Mouse (Mus musculus): ENCODE data around the gene Prr36.
"Not testable (repeated sequence)": the region's sequence is repeated elsewhere in the genome, so short reads cannot be mapped to it uniquely, and the experiment has no call there.

Prr36 gene

GRCm38 (mm10) chr8:4216791-4217621 is at the start of gene Prr36:
Prr36 (minus strand) TSS chr8:4217459.
- DNase-seq (ENCODE audit: low spot score) = no peak

DNA sequence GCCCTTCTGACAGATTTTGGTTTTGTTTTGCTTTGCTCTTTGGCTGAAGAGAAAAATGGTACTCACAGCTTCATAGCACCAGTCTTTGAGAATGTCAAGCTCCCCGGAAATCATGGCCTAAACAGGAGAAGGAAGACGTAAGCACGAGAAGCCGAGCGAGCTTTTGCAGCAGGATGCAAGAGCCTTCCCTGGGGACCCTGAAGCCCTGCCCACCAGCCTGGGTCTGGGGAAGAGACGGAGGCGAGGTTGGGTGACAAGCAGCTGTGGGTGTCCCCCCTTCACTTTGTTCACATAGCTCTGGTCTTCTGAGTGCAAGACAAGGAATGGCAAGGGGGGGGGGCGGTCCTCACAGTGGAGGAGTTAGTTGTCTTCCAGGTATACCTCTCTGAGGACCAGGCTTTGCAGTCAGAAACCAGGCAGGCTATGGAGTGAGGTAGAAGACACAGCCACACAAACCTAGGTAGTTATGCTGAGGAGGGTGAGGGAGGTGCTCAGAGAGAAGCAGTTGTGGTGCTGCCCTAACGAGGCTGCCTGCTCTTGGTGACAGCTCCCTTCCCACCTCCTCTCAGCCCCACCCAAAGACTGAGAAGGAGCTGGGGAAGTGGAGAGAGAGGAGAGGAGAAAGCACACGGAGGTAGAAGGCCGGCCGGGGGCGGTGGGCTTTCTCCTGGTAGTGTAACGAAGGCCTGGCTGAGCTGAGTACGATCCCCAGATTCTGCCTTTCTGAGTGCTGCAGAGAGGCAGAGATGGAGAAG is 48.1 kb upstream of the Prr36 start:
- DNase-seq (ENCODE audit: low spot score) = no peak

DNA sequence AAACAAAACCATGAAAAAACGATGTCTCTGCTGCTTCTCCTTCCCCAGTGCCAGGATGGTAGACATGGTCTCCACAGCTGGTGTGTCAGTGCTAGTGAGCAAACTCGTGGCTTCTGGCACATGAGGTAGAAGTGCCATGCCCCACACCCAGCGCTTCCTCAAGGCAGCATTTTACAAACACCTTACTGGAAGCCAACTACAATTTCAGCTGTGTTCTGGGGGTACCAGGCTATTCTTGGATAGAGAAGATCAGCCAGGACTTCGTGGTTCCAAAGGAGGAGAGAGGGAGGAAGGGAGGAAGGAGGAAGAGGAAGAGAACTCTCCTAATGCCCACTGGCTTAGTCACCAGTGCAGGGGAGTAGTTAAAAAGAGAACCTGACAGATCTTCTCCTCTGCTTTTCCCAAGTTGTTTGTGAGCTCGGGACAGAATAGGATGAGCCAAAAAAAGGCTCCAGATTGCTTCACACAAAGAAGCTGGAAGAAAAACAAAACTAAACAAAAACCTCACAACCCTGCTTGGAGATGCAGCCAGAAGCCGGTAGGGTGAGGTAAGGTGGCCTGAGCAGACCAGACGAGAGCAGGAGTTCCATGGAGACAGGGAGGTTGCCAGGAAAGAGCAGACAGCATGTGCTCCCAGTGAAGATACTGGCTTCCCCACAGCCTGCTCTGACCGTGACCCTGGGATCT is 46.0 kb upstream of the Prr36 start:
- no peak for DNase-seq (ENCODE audit: low spot score)

GRCm38 (mm10) chr8:4259805-4260170 is 42.5 kb upstream of the Prr36 start:
- no peak for DNase-seq (ENCODE audit: low spot score)

DNA sequence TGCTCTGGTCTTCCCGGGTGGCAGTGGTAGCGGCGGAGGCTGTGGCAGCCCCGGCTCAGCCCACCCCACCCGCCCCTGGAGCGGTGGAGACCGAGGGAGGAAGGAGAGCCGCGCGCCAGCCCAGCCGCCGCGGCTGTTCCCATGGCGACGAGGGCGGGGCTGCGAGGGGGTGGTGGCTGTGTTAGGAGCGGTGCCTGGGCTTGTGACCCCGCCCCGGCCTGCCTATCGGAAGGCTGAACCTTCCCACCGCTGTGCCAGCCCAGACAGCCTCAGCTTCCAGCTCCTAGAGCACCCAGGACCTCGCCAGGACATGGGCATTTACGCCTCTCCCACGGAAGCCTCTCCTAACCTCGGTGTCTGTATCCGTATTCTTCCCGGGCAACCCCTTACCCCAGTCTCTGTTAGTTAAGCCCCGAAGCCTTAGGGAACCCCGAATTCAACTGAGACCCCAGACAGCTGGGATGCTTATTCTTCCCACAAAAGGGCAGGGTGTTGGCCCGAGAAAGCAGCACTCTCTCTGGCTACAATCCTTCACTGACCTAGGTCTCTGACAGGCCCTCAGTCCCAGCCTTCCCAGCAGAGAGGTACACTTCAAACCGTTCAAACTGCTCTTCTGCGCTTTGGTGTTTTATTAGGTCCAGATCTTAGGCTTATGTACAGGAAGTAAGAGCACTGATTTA is 42.0 kb upstream of the Prr36 start, which contains the start of gene Ctxn1:
Gene Ctxn1 (minus strand): TSS at position 150 of the 680 bp plus-strand sequence.
- DNase-seq (ENCODE audit: low spot score) = peak; percentile 92

- DNase-seq (ENCODE audit: low spot score) = peak; percentile 31
Measured at GRCm38 (mm10) chr8:4258678-4259077, 41.4 kb upstream of the Prr36 start.

DNA sequence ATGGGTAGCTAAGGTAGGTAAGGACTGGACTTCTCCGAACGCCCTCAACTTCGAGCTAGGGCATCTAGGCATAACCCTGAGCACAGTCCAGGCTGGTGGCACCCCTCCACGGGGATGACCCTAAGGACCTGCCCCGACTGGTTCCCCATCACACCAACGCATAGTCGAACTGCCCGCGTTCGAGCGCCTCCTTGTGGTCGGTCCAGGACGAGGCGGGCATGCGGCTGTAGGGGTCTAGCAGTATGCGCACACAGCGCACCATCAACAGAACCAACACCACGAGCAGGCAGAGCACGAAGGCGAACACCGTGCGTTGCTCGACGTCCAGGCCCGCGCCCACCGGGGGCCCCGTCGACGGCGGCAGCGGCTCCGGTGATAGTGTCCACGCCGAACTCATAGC is 41.0 kb upstream of the Prr36 start:
- peak; percentile 63 for DNase-seq (ENCODE audit: low spot score)

DNA sequence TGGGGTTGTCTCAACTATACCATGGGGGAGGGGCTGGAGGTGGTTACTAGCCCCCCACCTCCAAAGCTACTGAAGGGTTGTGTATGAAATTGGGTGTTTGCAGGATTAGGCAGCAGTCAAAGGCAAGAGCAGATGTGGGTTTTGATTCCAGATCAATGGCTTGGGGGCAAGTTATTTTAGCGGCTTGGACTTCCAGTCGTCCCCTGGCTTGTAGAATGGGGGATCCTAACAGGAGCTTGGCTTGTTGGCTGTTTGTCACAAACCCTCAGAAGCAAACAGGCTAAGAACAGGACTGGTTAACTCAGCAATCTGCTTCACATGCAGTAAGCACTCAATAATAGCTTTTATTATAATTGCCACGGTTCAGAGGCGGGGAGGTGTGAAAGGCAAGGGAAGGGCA is 40.1 kb upstream of the Prr36 start:
- no peak for DNase-seq (ENCODE audit: low spot score)

DNA sequence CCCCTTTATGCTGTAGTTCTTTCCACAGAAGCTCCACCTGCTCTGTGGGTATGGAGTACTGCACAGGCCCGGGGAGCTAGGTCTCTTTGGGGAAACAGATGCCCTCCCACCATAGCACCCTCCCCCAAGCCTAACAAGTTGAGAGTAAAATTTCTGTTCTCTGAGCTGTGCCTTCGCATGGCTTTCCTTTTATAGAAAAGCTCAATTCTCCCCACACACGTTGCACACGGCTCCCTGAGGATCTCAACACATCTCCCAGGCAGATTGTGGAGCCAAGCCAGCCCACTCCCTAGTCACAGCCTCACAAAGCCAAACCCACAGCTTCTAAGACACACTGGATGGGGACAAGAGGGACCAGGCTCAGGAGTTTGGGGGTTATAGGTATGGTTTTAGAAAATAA is 39.7 kb upstream of the Prr36 start:
- no peak for DNase-seq (ENCODE audit: low spot score)

- not testable (repeated sequence) for DNase-seq (ENCODE audit: low spot score)
Measured at GRCm38 (mm10) chr8:4255471-4255870, 38.2 kb upstream of the Prr36 start.

GRCm38 (mm10) chr8:4254001-4254400 is 36.7 kb upstream of the Prr36 start:
- DNase-seq (ENCODE audit: low spot score) = no peak

DNA sequence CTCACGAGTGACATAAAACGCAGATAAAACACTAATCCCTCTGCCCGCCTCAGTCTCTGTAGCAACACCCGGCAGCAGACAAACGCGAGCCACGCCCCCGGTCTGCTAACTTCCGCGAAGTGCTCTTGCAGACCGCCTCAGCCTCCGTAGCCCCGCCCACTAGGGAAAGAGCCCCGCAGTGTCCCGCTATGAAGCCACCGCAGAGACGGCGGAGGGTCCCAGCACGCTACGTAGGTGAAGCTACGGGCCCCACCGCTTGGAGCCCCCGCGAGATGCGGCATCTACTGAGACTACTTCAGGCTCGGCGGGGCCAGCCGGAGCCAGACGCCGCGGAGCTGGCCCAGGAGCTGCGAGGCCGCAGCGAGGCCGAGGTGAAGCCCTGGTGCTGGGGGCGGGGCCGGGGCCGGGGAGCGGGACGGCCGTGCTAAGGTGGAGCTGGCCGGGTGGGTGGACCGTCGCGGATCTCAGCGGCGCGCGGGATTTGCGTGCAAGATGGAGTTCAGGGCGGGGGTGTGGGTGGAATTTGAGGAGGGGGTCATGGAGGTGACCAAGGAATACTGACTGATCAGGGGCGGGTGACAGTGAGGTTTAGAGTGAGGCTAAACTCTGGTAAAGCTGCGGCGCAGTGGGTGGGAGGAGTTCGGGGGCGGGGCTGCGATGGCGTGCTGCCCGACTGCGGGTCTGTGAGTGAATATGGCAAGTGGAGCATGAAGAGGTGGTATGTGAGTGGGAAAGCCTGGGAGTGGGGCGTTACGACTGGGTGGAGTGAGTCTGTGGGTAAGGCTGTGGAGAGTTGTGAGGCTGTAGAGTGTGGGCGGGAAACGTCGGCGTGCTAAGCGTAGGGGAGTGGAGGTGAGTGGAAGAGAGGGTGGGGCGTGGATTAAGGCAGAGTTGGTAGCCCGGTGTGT is 35.9 kb upstream of the Prr36 start, which contains the start of gene Snapc2:
Gene Snapc2 (plus strand): TSS at position 147 of the 908 bp plus-strand sequence.
- peak; percentile 96 for DNase-seq (ENCODE audit: low spot score)

GRCm38 (mm10) chr8:4252116-4252760 is 35.0 kb upstream of the Prr36 start:
- DNase-seq (ENCODE audit: low spot score) = no peak

- DNase-seq (ENCODE audit: low spot score) = peak; percentile 70
Measured at GRCm38 (mm10) chr8:4250306-4250970, 33.2 kb upstream of the Prr36 start.

DNA sequence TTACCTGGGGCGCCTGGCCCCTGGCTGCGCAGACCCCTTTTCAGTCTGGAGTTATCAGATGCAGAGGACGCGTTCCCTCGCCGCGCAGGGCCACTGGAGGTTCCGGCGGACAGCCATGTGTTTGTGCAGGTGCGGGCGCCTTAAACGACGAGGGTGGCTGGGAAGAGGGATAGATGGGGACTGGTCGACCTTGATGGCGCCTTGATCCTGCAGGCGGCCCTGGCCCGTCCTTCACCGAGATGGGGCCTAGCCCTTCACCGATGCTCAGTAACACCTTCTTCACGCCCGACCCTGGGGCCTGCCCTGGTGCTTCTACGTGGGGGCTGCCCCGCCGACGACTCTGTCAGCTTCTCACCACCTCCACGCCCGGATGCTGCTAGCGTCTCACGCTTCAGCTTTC is 32.0 kb upstream of the Prr36 start:
- no peak for DNase-seq (ENCODE audit: low spot score)

GRCm38 (mm10) chr8:4247951-4248540 is 30.8 kb upstream of the Prr36 start, which contains the start of gene Tgfbr3l:
Tgfbr3l (plus strand) TSS chr8:4248214.
- no peak for DNase-seq (ENCODE audit: low spot score)

DNA sequence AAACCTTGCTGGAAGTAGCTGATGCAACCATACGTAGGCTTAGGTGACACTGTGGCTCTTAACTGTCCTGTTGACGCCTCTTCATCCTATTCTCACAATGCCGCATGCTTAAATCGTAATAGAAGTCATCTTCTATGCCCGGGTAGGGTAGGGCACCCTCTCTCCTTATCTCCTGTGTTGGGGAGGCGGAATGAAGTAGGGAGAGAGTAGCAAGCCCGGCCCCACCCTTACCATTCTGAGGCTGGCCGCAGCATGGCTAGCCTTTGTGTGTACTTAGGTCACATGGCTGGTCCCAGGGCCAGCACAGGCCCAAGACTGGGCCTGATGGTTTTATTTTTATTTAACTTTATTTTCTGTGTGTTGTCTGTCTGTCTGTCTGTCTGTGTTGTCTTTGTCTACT is 30.0 kb upstream of the Prr36 start:
- DNase-seq (ENCODE audit: low spot score) = no peak

DNA sequence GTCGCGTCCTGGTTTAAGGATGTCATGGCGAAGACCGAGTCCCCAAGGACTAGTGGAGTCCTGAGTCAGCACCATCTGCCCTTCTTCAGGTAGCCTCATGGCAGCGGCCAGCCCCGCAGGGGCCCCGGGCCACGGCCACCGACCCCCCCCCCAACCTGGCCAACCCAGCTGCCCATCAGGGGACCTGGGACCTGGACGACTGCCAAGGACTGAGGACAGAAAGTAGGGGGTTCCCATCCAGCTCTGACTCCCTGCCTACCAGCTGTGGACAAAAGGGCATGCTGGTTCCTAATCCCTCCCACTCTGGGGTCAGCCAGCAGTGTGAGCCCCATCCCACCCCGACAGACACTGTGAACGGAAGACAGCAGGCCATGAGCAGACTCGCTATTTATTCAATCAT is 28.5 kb upstream of the Prr36 start:
- DNase-seq (ENCODE audit: low spot score) = no peak

GRCm38 (mm10) chr8:4245061-4245460 is 27.8 kb upstream of the Prr36 start:
- DNase-seq (ENCODE audit: low spot score) = no peak
